Mouse (Mus musculus): Measurements from ENCODE around the gene Gm884. TPM values are rescaled to one million over a fixed set of nuclear protein-coding genes. Genes with fewer than 3 reads are reported as not detected.

Gene Gm884
- total and polyA plus RNA-seq, 2 experiments from 2014 or later: 0.16 TPM; not detected in 1

GRCm38 (mm10) chr11:103649301-103649982 is 28.5 kb upstream of the Gm884 start, which contains the start of gene Rprml:
Rprml (plus strand) TSS chr11:103649570.
- ATAC-seq (ENCODE audit: low FRiP score) (no peak), DNase-seq (ENCODE audit: low spot score) (peak; percentile 10)
- Histone ChIP-seq H3K9ac (replicated peaks; ENCODE audit: low read length, poor library complexity, severe bottlenecking) (peak within 1 kb of the TSS; percentile 46), H3K4me2 (ENCODE audit: low read depth, low read length, poor library complexity, severe bottlenecking) (peak within 1 kb of the TSS; percentile 79), H3K36me3 (ENCODE audit: insufficient read depth, low read length) (no peaks in the 10 kb centered on the region), H3K27ac (ENCODE audit: low read depth, low read length) (no peak within 1 kb of the TSS), H3K27me3 (ENCODE audit: insufficient read depth, low read length) (peaks cover 60% of the 10 kb centered on the region), H3K4me1 (ENCODE audit: insufficient read depth, low read length) (no peaks in the 10 kb centered on the region), H3K9me3 (ENCODE audit: low read length) (no peaks in the 10 kb centered on the region), H3K4me3 (ENCODE audit: low read depth, low read length) (peak within 1 kb of the TSS; percentile 44)
- WGBS: 1% methylated on average over 67 of the region's 71 CpGs
- no peak for TF ChIP-seq CTCF (IDR thresholded peaks at IDR 0.05)

- TF ChIP-seq CTCF (IDR thresholded peaks at IDR 0.05): no peak
- Histone ChIP-seq H3K9me3 (ENCODE audit: low read length) (no peaks in the 10 kb centered on the region), H3K9ac (replicated peaks; ENCODE audit: low read length, poor library complexity, severe bottlenecking) (no peak overlapping the region), H3K4me2 (ENCODE audit: low read depth, low read length, poor library complexity, severe bottlenecking) (no peak overlapping the region), H3K27ac (ENCODE audit: low read depth, low read length) (no peak overlapping the region), H3K36me3 (ENCODE audit: insufficient read depth, low read length) (no peaks in the 10 kb centered on the region), H3K27me3 (ENCODE audit: insufficient read depth, low read length) (peaks cover 54% of the 10 kb centered on the region), H3K4me3 (ENCODE audit: low read depth, low read length) (no peak overlapping the region), H3K4me1 (ENCODE audit: insufficient read depth, low read length) (no peaks in the 10 kb centered on the region)
- DNase-seq (ENCODE audit: low spot score) (no peak), ATAC-seq (ENCODE audit: low FRiP score) (no peak)
- 24% methylated on average over 7 of the region's 7 CpGs for WGBS
Observed at GRCm38 (mm10) chr11:103648656-103649055, 27.7 kb upstream of the Gm884 start.

GRCm38 (mm10) chr11:103647921-103648620 is 27.1 kb upstream of the Gm884 start:
- no peak for TF ChIP-seq CTCF (IDR thresholded peaks at IDR 0.05)
- no peak for ATAC-seq (ENCODE audit: low FRiP score)
- H3K27me3 ChIP-seq (ENCODE audit: insufficient read depth, low read length): peaks cover 49% of the 10 kb centered on the region

GRCm38 (mm10) chr11:103646301-103646700 is 25.4 kb upstream of the Gm884 start:
- H3K4me1 ChIP-seq (ENCODE audit: insufficient read depth, low read length): no peaks in the 10 kb centered on the region
- no peak overlapping the region for H3K4me2 ChIP-seq (ENCODE audit: low read depth, low read length, poor library complexity, severe bottlenecking)
- H3K4me3 ChIP-seq (ENCODE audit: low read depth, low read length): no peak overlapping the region
- H3K36me3 ChIP-seq (ENCODE audit: insufficient read depth, low read length): no peaks in the 10 kb centered on the region
- WGBS: 90% methylated on average over 6 of the region's 6 CpGs
- H3K27me3 ChIP-seq (ENCODE audit: insufficient read depth, low read length): peaks cover 31% of the 10 kb centered on the region
- ATAC-seq (ENCODE audit: low FRiP score): no peak
- no peak overlapping the region for H3K9ac ChIP-seq (replicated peaks; ENCODE audit: low read length, poor library complexity, severe bottlenecking)
- no peak for DNase-seq (ENCODE audit: low spot score)
- no peak overlapping the region for H3K27ac ChIP-seq (ENCODE audit: low read depth, low read length)
- no peaks in the 10 kb centered on the region for H3K9me3 ChIP-seq (ENCODE audit: low read length)
- no peak for TF ChIP-seq CTCF (IDR thresholded peaks at IDR 0.05)

More at GRCm38 (mm10) chr11:103647921-103648620, 27.1 kb upstream of the Gm884 start:
- Histone ChIP-seq H3K4me3 (ENCODE audit: low read depth, low read length) (no peak overlapping the region), H3K36me3 (ENCODE audit: insufficient read depth, low read length) (no peaks in the 10 kb centered on the region), H3K9ac (replicated peaks; ENCODE audit: low read length, poor library complexity, severe bottlenecking) (no peak overlapping the region), H3K4me1 (ENCODE audit: insufficient read depth, low read length) (no peaks in the 10 kb centered on the region), H3K4me2 (ENCODE audit: low read depth, low read length, poor library complexity, severe bottlenecking) (no peak overlapping the region), H3K27ac (ENCODE audit: low read depth, low read length) (no peak overlapping the region), H3K9me3 (ENCODE audit: low read length) (no peaks in the 10 kb centered on the region)
- WGBS: 10% methylated on average over 11 of the region's 11 CpGs
- DNase-seq (ENCODE audit: low spot score): no peak

GRCm38 (mm10) chr11:103645731-103646130 is 24.8 kb upstream of the Gm884 start:
- WGBS: 83% methylated on average over 8 of the region's 8 CpGs
- no peak for TF ChIP-seq CTCF (IDR thresholded peaks at IDR 0.05)
- H3K4me3 ChIP-seq (ENCODE audit: low read depth, low read length): no peak overlapping the region

GRCm38 (mm10) chr11:103643211-103643610 is 22.3 kb upstream of the Gm884 start:
- Histone ChIP-seq H3K36me3 (ENCODE audit: insufficient read depth, low read length) (no peaks in the 10 kb centered on the region), H3K27me3 (ENCODE audit: insufficient read depth, low read length) (peaks cover 24% of the 10 kb centered on the region), H3K9ac (replicated peaks; ENCODE audit: low read length, poor library complexity, severe bottlenecking) (no peak overlapping the region), H3K4me1 (ENCODE audit: insufficient read depth, low read length) (no peaks in the 10 kb centered on the region), H3K9me3 (ENCODE audit: low read length) (no peaks in the 10 kb centered on the region), H3K27ac (ENCODE audit: low read depth, low read length) (no peak overlapping the region), H3K4me3 (ENCODE audit: low read depth, low read length) (no peak overlapping the region), H3K4me2 (ENCODE audit: low read depth, low read length, poor library complexity, severe bottlenecking) (no peak overlapping the region)
- 72% methylated on average over 9 of the region's 9 CpGs for WGBS
- ATAC-seq (ENCODE audit: low FRiP score): no peak
- TF ChIP-seq CTCF (IDR thresholded peaks at IDR 0.05): no peak
- DNase-seq (ENCODE audit: low spot score): no peak

More at GRCm38 (mm10) chr11:103645731-103646130, 24.8 kb upstream of the Gm884 start:
- no peaks in the 10 kb centered on the region for H3K9me3 ChIP-seq (ENCODE audit: low read length)
- H3K4me2 ChIP-seq (ENCODE audit: low read depth, low read length, poor library complexity, severe bottlenecking): no peak overlapping the region
- DNase-seq (ENCODE audit: low spot score) (no peak), ATAC-seq (ENCODE audit: low FRiP score) (no peak)
- no peak overlapping the region for H3K27ac ChIP-seq (ENCODE audit: low read depth, low read length)
- H3K4me1 ChIP-seq (ENCODE audit: insufficient read depth, low read length): no peaks in the 10 kb centered on the region
- H3K27me3 ChIP-seq (ENCODE audit: insufficient read depth, low read length): peaks cover 27% of the 10 kb centered on the region
- H3K36me3 ChIP-seq (ENCODE audit: insufficient read depth, low read length): no peaks in the 10 kb centered on the region
- H3K9ac ChIP-seq (replicated peaks; ENCODE audit: low read length, poor library complexity, severe bottlenecking): no peak overlapping the region
